Mouse (Mus musculus) forebrain, embryonic 16.5 days (tissue): ENCODE measurements at regions not wholly inside any gene's neighbourhood (a gene's known extent, or its start where the extent isn't known, plus 50 kb on each side); places are given as distances from the start of the nearest gene placed in this dataset.
"Not testable (repeated sequence)": the region's sequence is repeated elsewhere in the genome, so short reads cannot be mapped to it uniquely, and the experiment has no call there.

Source experiments
- ATAC-seq: fragments of 200-750 bp; cut with Nextera tagmentation; 2 replicates; pipeline ENCODE4 v1.8.0; 2017; ENCODE audit warnings: mild to moderate bottlenecking, moderate library complexity
- H3K27ac ChIP-seq: fragments of 300-500 bp; sonication (generic); 2 replicates; pipeline ENCODE4 v1.5.1; 2014; ENCODE audit warnings: low read length, control low read depth
- H3K27me3 ChIP-seq: fragments of 300-500 bp; sonication (generic); replicated peaks from 2 replicates; pipeline ENCODE4 v1.6.1; 2014; ENCODE audit warnings: low read length; ENCODE audit not compliant: control insufficient read depth, insufficient read depth
- H3K36me3 ChIP-seq: fragments of 300-500 bp; sonication (generic); 2 replicates; pipeline ENCODE4 v1.6.1; 2014; ENCODE audit not compliant: control insufficient read depth, insufficient read depth
- H3K4me1 ChIP-seq: fragments of 300-500 bp; sonication (generic); replicated peaks from 2 replicates; pipeline ENCODE4 v1.6.1; 2014; ENCODE audit warnings: low read length; ENCODE audit not compliant: control insufficient read depth, insufficient read depth
- H3K4me2 ChIP-seq: fragments of 300-500 bp; sonication (generic); 2 replicates; pipeline ENCODE4 v1.6.1; 2014; ENCODE audit warnings: mild to moderate bottlenecking, low read length, control low read depth
- H3K4me3 ChIP-seq: fragments of 300-500 bp; sonication (generic); replicated peaks from 2 replicates; pipeline ENCODE4 v1.5.1; 2014; ENCODE audit warnings: mild to moderate bottlenecking, low read length, control low read depth
- H3K9ac ChIP-seq: fragments of 300-500 bp; sonication (generic); replicated peaks from 2 replicates; pipeline ENCODE4 v1.6.1; 2014; ENCODE audit warnings: low read depth, low read length, control low read depth
- H3K9me3 ChIP-seq: fragments of 300-500 bp; sonication (generic); 2 replicates; pipeline ENCODE4 v1.6.1; 2016; ENCODE audit warnings: low read length; ENCODE audit not compliant: control insufficient read depth
- WGBS: fragments of 180-500 bp; shearing (Covaris S2); extraction: QIAGEN DNeasy Blood & Tissue Kit; methylation state at CpG from one replicate; pipeline ENCODE4 v1.1.7; 2014; 5-methylcytosine and 5-hydroxymethylcytosine counted together

DNA sequence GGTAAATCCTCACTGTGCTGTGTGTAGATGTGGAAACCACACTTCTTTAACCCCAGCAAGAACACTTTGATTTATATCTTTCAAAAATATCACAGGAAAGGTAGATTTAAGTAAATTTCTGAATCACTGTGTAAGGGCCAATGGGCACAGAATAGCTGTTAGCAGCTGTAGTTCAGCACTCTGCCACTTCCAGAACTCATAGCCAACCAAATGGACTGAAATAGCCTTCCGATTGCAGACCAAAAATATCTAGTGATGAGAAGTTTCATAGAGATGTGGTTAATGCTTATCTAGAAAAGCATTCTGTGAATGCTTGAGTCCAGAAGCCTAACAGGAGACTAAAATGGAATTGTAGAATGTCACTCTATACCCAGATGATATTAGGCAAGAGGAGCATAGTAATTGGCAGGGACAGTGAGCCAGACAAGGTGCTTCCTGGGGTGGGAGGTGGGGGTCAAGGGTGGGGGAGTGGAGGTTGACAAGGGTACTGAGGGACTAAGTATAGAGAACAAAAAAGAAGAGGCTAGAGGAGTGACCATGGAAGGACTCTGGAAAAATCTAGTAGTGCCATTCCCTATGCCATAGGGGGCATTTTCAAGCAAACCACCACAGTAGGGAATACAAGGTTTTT is 669.6 kb upstream of the Adam24 start:
- H3K27ac ChIP-seq = no peak overlapping the region
- H3K27me3 ChIP-seq = no peaks in the 10 kb centered on the region
- no peak overlapping the region for H3K4me2 ChIP-seq
- H3K36me3 ChIP-seq = no peaks in the 10 kb centered on the region
- no peaks in the 10 kb centered on the region for H3K4me1 ChIP-seq
- ATAC-seq = no peak
- H3K9me3 ChIP-seq = no peaks in the 10 kb centered on the region
- H3K9ac ChIP-seq = no peak overlapping the region
- no peak overlapping the region for H3K4me3 ChIP-seq
- 100% methylated on average over 1 of the region's 1 CpGs for WGBS

- Histone ChIP-seq H3K9me3 (no peaks in the 10 kb centered on the region), H3K36me3 (no peaks in the 10 kb centered on the region), H3K4me2 (no peak overlapping the region), H3K9ac (no peak overlapping the region), H3K4me3 (no peak overlapping the region), H3K27ac (no peak overlapping the region), H3K27me3 (no peaks in the 10 kb centered on the region), H3K4me1 (no peaks in the 10 kb centered on the region)
- WGBS = 92% methylated on average over 5 of the region's 5 CpGs
- ATAC-seq = no peak
Observed at GRCm38 (mm10) chr8:40019281-40019943, 655.5 kb upstream of the Adam24 start.

- Histone ChIP-seq H3K9ac (no peak overlapping the region), H3K9me3 (no peaks in the 10 kb centered on the region), H3K4me2 (no peak overlapping the region), H3K27ac (no peak overlapping the region), H3K36me3 (no peaks in the 10 kb centered on the region), H3K4me3 (no peak overlapping the region), H3K4me1 (no peaks in the 10 kb centered on the region), H3K27me3 (no peaks in the 10 kb centered on the region)
- no peak for ATAC-seq
Observed at GRCm38 (mm10) chr8:40064145-40064544, 610.7 kb upstream of the Adam24 start.

DNA sequence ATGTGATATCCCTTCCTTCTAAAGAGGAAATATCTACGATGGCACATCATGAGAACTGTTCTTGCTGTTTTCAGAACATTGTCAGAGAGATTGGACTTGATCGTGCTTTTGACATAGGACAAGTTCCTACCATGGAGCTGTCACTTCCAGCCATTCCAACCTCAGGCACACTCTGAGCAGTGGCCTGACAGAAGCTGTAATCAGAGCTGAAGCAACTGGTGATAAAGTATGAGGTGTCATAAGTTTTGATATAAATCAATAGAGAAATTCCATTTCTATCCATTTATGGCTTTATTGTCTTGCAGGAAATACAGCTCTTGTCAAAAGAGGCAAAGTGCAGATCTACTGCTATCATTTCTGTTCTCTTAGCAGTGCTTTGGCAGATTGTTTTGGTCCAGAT is 603.7 kb upstream of the Adam24 start:
- Histone ChIP-seq H3K4me2 (no peak overlapping the region), H3K36me3 (no peaks in the 10 kb centered on the region), H3K27me3 (no peaks in the 10 kb centered on the region), H3K9ac (no peak overlapping the region), H3K4me1 (no peaks in the 10 kb centered on the region), H3K9me3 (no peaks in the 10 kb centered on the region), H3K27ac (no peak overlapping the region), H3K4me3 (no peak overlapping the region)
- WGBS = 94% methylated on average over 2 of the region's 2 CpGs
- ATAC-seq = no peak

- not testable (repeated sequence) for H3K4me1 ChIP-seq, H3K4me2 ChIP-seq, H3K9me3 ChIP-seq, H3K27ac ChIP-seq, H3K27me3 ChIP-seq, ATAC-seq, H3K9ac ChIP-seq, H3K4me3 ChIP-seq, H3K36me3 ChIP-seq
Observed at GRCm38 (mm10) chr8:40080976-40081375, 593.9 kb upstream of the Adam24 start.

- no peaks in the 10 kb centered on the region for H3K9me3 ChIP-seq
- H3K4me3 ChIP-seq = no peak overlapping the region
- ATAC-seq = no peak
- H3K4me2 ChIP-seq = no peak overlapping the region
- no peaks in the 10 kb centered on the region for H3K27me3 ChIP-seq
- no peaks in the 10 kb centered on the region for H3K4me1 ChIP-seq
- 74% methylated on average over 1 of the region's 1 CpGs for WGBS
- H3K27ac ChIP-seq = no peak overlapping the region
- no peak overlapping the region for H3K9ac ChIP-seq
- H3K36me3 ChIP-seq = no peaks in the 10 kb centered on the region
Observed at GRCm38 (mm10) chr8:40084129-40084528, 590.7 kb upstream of the Adam24 start.

- no peak for ATAC-seq
- 83% methylated on average over 4 of the region's 4 CpGs for WGBS
- Histone ChIP-seq H3K4me2 (no peak overlapping the region), H3K9me3 (no peaks in the 10 kb centered on the region), H3K36me3 (no peaks in the 10 kb centered on the region), H3K9ac (no peak overlapping the region), H3K27ac (no peak overlapping the region), H3K4me1 (no peaks in the 10 kb centered on the region), H3K27me3 (no peaks in the 10 kb centered on the region), H3K4me3 (no peak overlapping the region)
Observed at GRCm38 (mm10) chr8:40089377-40089776, 585.5 kb upstream of the Adam24 start.

DNA sequence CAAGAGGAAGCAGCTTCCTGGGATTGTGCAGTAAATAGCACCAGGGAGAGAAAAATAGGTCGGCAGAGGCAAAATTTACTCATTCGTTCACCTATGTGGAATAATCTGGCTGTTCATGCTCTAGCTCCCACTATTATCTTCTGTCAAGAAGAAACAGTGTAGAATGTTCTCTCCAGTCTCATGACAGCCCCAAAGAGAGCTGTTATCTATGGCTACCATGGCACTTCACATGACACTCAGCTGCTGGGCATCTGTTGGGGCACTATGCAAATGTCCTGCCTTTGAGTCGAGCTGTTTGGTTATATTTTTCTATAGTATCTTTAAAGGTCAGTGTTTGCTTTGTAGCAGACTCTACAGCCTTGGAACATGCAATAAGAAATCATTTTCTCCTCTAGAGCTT is 550.5 kb upstream of the Adam24 start:
- Histone ChIP-seq H3K36me3 (no peaks in the 10 kb centered on the region), H3K27me3 (no peaks in the 10 kb centered on the region), H3K4me1 (no peaks in the 10 kb centered on the region), H3K4me3 (no peak overlapping the region), H3K4me2 (no peak overlapping the region), H3K9ac (no peak overlapping the region), H3K9me3 (no peaks in the 10 kb centered on the region), H3K27ac (no peak overlapping the region)
- 89% methylated on average over 3 of the region's 3 CpGs for WGBS
- ATAC-seq = no peak

- H3K27me3 ChIP-seq = no peaks in the 10 kb centered on the region
- no peak overlapping the region for H3K4me2 ChIP-seq
- H3K36me3 ChIP-seq = no peaks in the 10 kb centered on the region
- ATAC-seq = no peak
- no peak overlapping the region for H3K9ac ChIP-seq
- WGBS = 88% methylated on average over 8 of the region's 8 CpGs
- H3K4me3 ChIP-seq = no peak overlapping the region
- H3K9me3 ChIP-seq = no peaks in the 10 kb centered on the region
- no peak overlapping the region for H3K27ac ChIP-seq
- no peaks in the 10 kb centered on the region for H3K4me1 ChIP-seq
Observed at GRCm38 (mm10) chr8:40127141-40127540, 547.7 kb upstream of the Adam24 start.
